Mouse (Mus musculus) cerebellum, postnatal 14 days (tissue): ENCODE measurements around the gene Cbfa2t3.

Source experiments
- DNase-seq, 2 experiments: peaks; one replicate each; pipeline ENCODE4 v3.0.0; 2021; ENCODE audit warnings: mixed read lengths in 2 of 2

The Cbfa2t3 gene

GRCm38 (mm10) chr8:122600666-122601065 lies 98.2 kb downstream of the Cbfa2t3 start:
- no peak for DNase-seq

GRCm38 (mm10) chr8:122596031-122596430 lies 102.9 kb downstream of the Cbfa2t3 start:
- DNase-seq, result no peak

GRCm38 (mm10) chr8:122593783-122594507 lies 105.0 kb downstream of the Cbfa2t3 start:
- peak; percentile 59 to 70 for DNase-seq

GRCm38 (mm10) chr8:122593240-122593639 lies 105.7 kb downstream of the Cbfa2t3 start:
- DNase-seq, result no peak

GRCm38 (mm10) chr8:122586749-122587148 lies 112.2 kb downstream of the Cbfa2t3 start:
- DNase-seq, result no peak

GRCm38 (mm10) chr8:122586171-122586570 lies 112.7 kb downstream of the Cbfa2t3 start:
- no peak for DNase-seq

GRCm38 (mm10) chr8:122585411-122585891 lies 113.5 kb downstream of the Cbfa2t3 start:
- no peak for DNase-seq

- DNase-seq, result no peak
Measured at GRCm38 (mm10) chr8:122584981-122585380, 113.9 kb downstream of the Cbfa2t3 start.

- no peak for DNase-seq
Measured at GRCm38 (mm10) chr8:122580926-122581325, 118.0 kb downstream of the Cbfa2t3 start.

GRCm38 (mm10) chr8:122579196-122579595 lies 119.7 kb downstream of the Cbfa2t3 start:
- no peak for DNase-seq

GRCm38 (mm10) chr8:122577116-122577515 lies 121.8 kb downstream of the Cbfa2t3 start:
- no peak for DNase-seq

- DNase-seq, result peak; percentile 94 to 95
Measured at GRCm38 (mm10) chr8:122576648-122577022, 122.3 kb downstream of the Cbfa2t3 start, which contains the start of gene Aprt. TSS of gene Aprt (minus strand) at chr8:122576909.

GRCm38 (mm10) chr8:122575735-122576647 lies 122.9 kb downstream of the Cbfa2t3 start:
- DNase-seq, result peak; percentile 38 to 49

GRCm38 (mm10) chr8:122575286-122575685 lies 123.6 kb downstream of the Cbfa2t3 start:
- DNase-seq, result no peak
